Mouse (Mus musculus): ENCODE measurements around the gene C130026I21Rik. TPM values are rescaled to one million over a fixed set of nuclear protein-coding genes. Genes with fewer than 3 reads are reported as not detected.
"Not testable (repeated sequence)": the region's sequence is repeated elsewhere in the genome, so short reads cannot be mapped to it uniquely, and the experiment has no call there.

Gene C130026I21Rik
- not detected in 2 replicates for polyA plus RNA-seq (2012; ENCODE audit: insufficient read depth, insufficient read length, missing spikeins)

- not testable (repeated sequence) for H3K27ac ChIP-seq (replicated peaks; ENCODE audit: low read depth, low read length); H3K4me1 ChIP-seq (ENCODE audit: control insufficient read depth, insufficient read depth, insufficient read length, low read length); H3K4me3 ChIP-seq (ENCODE audit: insufficient read depth, low read depth, low read length)
Measured at GRCm38 (mm10) chr1:85270466-85270865, at the start of gene C130026I21Rik. Gene C130026I21Rik (minus strand): TSS chr1:85270566.

DNA sequence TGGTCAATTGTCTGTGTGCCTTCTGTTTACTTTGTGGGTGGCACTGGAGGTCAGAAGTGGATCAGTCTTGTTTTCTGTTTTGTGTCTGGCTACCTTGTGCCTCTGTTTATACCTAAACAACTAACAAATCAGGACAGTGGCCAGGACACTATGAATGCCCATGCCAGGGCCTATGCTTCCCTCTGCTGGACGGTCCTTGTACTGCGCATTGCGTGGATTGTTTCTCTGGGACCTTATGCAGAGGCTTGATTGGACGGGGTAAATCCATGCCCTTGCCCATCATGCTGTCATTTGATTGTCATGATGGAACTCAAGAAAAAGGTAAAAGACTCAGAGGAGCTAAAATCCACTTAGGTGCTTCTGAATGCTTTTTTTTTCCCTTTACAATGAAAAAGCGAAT lies 16.7 kb upstream of the C130026I21Rik start:
- not testable (repeated sequence) for H3K27ac ChIP-seq (replicated peaks; ENCODE audit: low read depth, low read length); H3K4me1 ChIP-seq (ENCODE audit: control insufficient read depth, insufficient read depth, insufficient read length, low read length); H3K4me3 ChIP-seq (ENCODE audit: insufficient read depth, low read depth, low read length)

DNA sequence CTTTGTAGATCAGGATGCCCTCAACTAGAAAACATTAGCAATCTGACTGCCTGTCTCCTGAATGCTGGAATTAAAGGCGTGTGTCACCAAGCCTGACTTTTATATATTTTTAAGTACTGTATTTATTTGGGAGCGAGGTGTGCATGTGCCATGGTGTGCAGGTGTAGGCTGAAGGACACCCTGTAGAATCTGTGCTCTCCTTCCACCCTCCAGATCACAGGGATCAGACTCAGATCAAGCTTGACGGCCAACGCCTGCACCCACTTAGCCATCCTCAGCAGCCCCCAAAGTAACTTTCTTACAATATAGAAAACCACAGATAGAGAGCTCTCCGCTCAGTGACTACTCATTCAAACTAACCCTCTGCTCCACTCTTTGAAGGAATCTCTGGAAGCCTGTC lies 6.1 kb upstream of the C130026I21Rik start:
- not testable (repeated sequence) for H3K4me1 ChIP-seq (ENCODE audit: control insufficient read depth, insufficient read depth, insufficient read length, low read length); H3K4me3 ChIP-seq (ENCODE audit: insufficient read depth, low read depth, low read length); H3K27ac ChIP-seq (replicated peaks; ENCODE audit: low read depth, low read length)

GRCm38 (mm10) chr1:85258634-85259033 lies 11.7 kb downstream of the C130026I21Rik start:
- H3K4me3 ChIP-seq (ENCODE audit: insufficient read depth, low read depth, low read length); H3K27ac ChIP-seq (replicated peaks; ENCODE audit: low read depth, low read length); H3K4me1 ChIP-seq (ENCODE audit: control insufficient read depth, insufficient read depth, insufficient read length, low read length): not testable (repeated sequence)

- not testable (repeated sequence) for H3K4me3 ChIP-seq (ENCODE audit: insufficient read depth, low read depth, low read length); H3K27ac ChIP-seq (replicated peaks; ENCODE audit: low read depth, low read length); H3K4me1 ChIP-seq (ENCODE audit: control insufficient read depth, insufficient read depth, insufficient read length, low read length)
Measured at GRCm38 (mm10) chr1:85255217-85255616, 15.1 kb downstream of the C130026I21Rik start.

DNA sequence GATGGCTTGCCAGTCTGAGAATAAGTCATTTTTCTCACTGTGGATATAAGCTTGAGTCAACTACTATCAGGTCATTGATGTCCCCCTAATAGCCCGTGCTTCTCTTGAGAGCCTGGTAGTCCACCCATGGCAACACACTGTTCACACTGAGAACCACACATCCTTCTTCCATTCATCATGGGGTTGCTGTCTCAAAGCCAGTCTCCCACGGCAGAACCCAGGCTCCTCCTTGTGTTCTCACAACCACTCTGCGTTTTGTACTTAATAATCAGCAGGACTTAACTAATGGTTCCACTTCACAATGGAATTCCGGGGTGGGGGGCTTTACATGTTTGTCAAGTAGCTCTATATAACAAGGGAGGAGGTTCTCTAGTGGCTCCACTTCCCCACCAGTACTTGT lies 19.2 kb downstream of the C130026I21Rik start:
- H3K4me1 ChIP-seq (ENCODE audit: control insufficient read depth, insufficient read depth, insufficient read length, low read length); H3K4me3 ChIP-seq (ENCODE audit: insufficient read depth, low read depth, low read length); H3K27ac ChIP-seq (replicated peaks; ENCODE audit: low read depth, low read length): not testable (repeated sequence)

DNA sequence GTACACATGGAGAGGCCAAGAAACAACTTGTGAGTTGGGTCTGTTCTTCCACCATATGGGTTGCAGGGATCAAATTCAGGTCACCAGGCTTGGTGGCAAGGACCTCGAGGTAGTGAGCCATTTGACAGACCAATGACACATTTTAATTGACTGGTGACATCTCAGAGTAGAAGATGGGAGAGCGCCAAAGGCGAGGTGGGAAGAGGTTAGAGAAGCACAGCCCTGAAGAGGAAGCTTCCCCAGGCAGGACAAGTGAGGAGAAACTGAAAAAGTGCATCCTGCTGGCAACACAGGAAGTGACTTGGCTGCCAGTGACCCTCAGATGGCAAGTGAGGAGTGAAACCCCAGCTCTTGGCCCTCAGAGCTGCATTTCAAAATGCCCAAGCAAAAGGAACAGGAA lies 21.4 kb downstream of the C130026I21Rik start:
- not testable (repeated sequence) for H3K27ac ChIP-seq (replicated peaks; ENCODE audit: low read depth, low read length); H3K4me1 ChIP-seq (ENCODE audit: control insufficient read depth, insufficient read depth, insufficient read length, low read length); H3K4me3 ChIP-seq (ENCODE audit: insufficient read depth, low read depth, low read length)

DNA sequence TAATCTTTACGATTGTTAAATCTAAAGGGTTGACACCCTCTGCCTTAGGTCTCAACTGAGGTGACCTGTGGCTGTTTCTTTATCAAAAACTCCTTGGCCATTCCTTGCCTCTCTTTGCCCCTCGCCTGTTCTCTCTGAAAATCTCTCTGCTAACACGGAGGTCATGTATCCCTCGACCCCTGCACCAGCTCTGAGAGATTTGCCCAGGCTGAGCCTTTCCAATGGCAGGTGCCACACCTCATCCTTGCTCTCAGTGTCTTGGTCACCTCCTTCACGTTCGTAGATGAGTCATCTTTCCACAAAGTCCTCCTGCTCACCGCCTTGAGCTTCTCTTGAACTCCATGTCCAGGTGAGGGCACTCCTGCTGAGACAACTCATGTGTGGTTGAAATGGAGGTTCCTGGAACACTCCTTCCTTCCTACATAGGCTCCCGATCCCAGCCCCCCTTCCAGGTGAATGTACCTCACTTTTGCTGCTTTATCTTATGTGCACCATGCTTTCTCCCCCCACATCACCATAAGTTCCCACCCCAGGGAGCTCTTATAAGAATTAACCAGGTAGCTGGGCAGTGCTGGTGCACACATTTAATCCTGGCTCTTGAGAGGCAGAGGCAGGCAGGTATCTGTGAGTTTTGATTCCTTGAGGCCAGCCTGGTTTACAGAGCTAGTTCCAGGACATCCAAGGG lies 23.4 kb downstream of the C130026I21Rik start:
- not testable (repeated sequence) for H3K4me1 ChIP-seq (ENCODE audit: control insufficient read depth, insufficient read depth, insufficient read length, low read length); H3K4me3 ChIP-seq (ENCODE audit: insufficient read depth, low read depth, low read length); H3K27ac ChIP-seq (replicated peaks; ENCODE audit: low read depth, low read length)

DNA sequence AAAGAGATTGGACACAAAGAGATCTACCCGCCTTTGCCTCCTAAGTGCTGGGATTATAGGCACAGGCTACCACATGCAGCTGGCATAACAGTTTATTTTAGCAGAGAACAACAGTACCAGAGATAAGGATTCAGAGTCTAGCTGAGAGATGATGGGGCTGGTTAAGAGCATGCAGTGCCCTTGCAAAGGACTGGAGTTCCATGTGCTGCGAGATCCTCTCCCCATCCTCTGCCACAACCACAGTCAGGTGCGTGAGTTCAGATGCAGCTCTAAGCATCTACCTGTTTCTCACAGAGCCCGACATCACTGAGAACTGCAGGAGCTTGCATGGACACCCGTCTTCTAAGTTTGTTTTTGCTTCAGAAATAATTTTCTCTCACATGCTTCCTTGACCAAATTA lies 24.1 kb downstream of the C130026I21Rik start:
- not testable (repeated sequence) for H3K27ac ChIP-seq (replicated peaks; ENCODE audit: low read depth, low read length); H3K4me1 ChIP-seq (ENCODE audit: control insufficient read depth, insufficient read depth, insufficient read length, low read length); H3K4me3 ChIP-seq (ENCODE audit: insufficient read depth, low read depth, low read length)

- not testable (repeated sequence) for H3K27ac ChIP-seq (replicated peaks; ENCODE audit: low read depth, low read length); H3K4me3 ChIP-seq (ENCODE audit: insufficient read depth, low read depth, low read length); H3K4me1 ChIP-seq (ENCODE audit: control insufficient read depth, insufficient read depth, insufficient read length, low read length)
Measured at GRCm38 (mm10) chr1:85244941-85245340, 25.4 kb downstream of the C130026I21Rik start.

GRCm38 (mm10) chr1:85243023-85243422 lies 27.3 kb downstream of the C130026I21Rik start:
- H3K4me1 ChIP-seq (ENCODE audit: control insufficient read depth, insufficient read depth, insufficient read length, low read length); H3K27ac ChIP-seq (replicated peaks; ENCODE audit: low read depth, low read length); H3K4me3 ChIP-seq (ENCODE audit: insufficient read depth, low read depth, low read length): not testable (repeated sequence)

- H3K27ac ChIP-seq (replicated peaks; ENCODE audit: low read depth, low read length); H3K4me3 ChIP-seq (ENCODE audit: insufficient read depth, low read depth, low read length); H3K4me1 ChIP-seq (ENCODE audit: control insufficient read depth, insufficient read depth, insufficient read length, low read length): not testable (repeated sequence)
Measured at GRCm38 (mm10) chr1:85239018-85239775, 31.2 kb downstream of the C130026I21Rik start.

GRCm38 (mm10) chr1:85206531-85206930 lies 63.8 kb downstream of the C130026I21Rik start:
- H3K4me3 ChIP-seq (ENCODE audit: insufficient read depth, low read depth, low read length); H3K27ac ChIP-seq (replicated peaks; ENCODE audit: low read depth, low read length): not testable (repeated sequence)

GRCm38 (mm10) chr1:85199523-85199922 lies 70.8 kb downstream of the C130026I21Rik start:
- not testable (repeated sequence) for H3K4me3 ChIP-seq (ENCODE audit: insufficient read depth, low read depth, low read length); H3K27ac ChIP-seq (replicated peaks; ENCODE audit: low read depth, low read length); H3K4me1 ChIP-seq (ENCODE audit: control insufficient read depth, insufficient read depth, insufficient read length, low read length)

More at GRCm38 (mm10) chr1:85206531-85206930, 63.8 kb downstream of the C130026I21Rik start:
- not testable (repeated sequence) for H3K4me1 ChIP-seq (ENCODE audit: control insufficient read depth, insufficient read depth, insufficient read length, low read length)

DNA sequence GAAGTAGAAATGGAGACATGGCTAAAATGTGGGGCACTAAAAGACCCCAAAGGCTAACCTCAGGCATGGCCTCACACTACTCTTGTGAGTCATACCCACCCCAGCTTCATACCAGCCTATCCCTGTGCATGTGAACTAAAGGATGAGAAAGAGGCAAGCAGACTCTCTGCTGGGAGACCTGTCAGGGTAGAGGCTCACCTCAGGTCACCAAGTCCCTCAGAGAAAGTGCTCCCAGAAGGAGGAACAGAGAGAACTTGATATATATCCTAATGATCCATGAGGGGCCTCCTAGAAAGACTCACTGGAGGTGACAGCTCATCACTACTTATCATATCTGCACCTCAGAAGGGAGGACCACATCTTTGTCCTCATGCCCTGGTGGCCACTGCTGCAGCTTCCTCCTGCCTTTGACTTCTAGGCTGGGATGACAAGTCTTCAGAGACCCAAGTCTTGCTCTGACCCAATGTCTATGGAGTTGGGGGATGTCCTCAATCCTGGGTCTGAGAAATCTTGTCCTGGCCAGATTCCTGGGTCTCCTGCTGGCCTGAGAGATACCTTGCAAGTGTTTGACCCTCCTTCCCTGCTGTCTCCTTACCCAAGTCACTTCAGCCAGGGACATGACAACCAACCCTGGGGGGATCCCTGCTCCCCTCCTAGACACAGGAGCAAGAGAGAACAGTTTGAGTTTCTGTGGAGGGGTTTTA lies 71.6 kb downstream of the C130026I21Rik start:
- H3K4me1 ChIP-seq (ENCODE audit: control insufficient read depth, insufficient read depth, insufficient read length, low read length); H3K4me3 ChIP-seq (ENCODE audit: insufficient read depth, low read depth, low read length); H3K27ac ChIP-seq (replicated peaks; ENCODE audit: low read depth, low read length): not testable (repeated sequence)
